Mouse (Mus musculus) left cerebral cortex, postnatal 25 days (tissue): ENCODE results near the gene Slc5a10. TPM values are rescaled to one million over a fixed set of nuclear protein-coding genes. Genes with fewer than 3 reads are reported as not detected.
A peak's percentile ranks its signal among the peaks of the same experiment; 100 is the strongest.
"Not testable (repeated sequence)": the region's sequence is repeated elsewhere in the genome, so short reads cannot be mapped to it uniquely, and the experiment has no call there.

Experiments
- DNase-seq, 2 experiments: peaks; one replicate each; pipeline ENCODE4 v3.0.0; 2022; ENCODE audit warnings: low spot score in 2 of 2, mixed read lengths in 1 of 2
- intact Hi-C: fragments of 180-260 bp; cut with DNase I; formaldehyde crosslinking; loops from one replicate; pipeline ENCODE4 v1.15.1; 2025
- total RNA-seq, 2 experiments: library from RNA; stranded (reverse); gene quantifications; 2 replicates each; pipeline ENCODE4 v1.2.3; 2021

Gene Slc5a10
- total RNA-seq, 2 experiments from 2014 or later = 0.21 to 0.23 TPM

DNA sequence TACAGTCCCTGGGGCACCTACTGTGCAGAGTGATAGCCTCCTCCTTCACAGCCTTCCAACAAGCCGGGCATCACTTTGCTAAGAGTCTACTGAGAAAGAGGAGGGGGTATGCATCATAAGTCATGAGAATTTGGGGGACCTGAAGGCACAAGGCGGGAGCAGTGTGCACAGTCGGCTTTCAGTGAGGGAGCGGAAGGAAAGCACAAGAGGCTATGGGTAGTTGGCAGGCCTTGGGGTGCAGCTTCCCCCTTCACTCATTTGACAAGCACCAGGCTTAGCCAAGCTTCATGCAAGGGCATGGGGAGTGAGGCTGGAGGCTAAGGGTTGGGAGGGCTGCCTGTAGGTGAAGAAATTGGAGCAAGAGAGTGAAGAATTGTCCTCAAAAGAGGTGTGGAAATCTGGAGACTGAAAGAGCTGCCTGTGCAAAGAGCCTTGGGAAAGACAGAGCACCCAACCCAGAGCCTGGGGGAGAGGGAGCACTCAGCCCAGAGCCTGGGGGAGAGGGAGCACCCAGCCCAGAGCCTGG is 65.8 kb downstream of the Slc5a10 start:
- no peak for DNase-seq
- intact Hi-C loops = no loop called here

- DNase-seq = no peak
- intact Hi-C loops = no loop called here
Measured at GRCm38 (mm10) chr11:61653568-61653967, 67.1 kb downstream of the Slc5a10 start.

DNA sequence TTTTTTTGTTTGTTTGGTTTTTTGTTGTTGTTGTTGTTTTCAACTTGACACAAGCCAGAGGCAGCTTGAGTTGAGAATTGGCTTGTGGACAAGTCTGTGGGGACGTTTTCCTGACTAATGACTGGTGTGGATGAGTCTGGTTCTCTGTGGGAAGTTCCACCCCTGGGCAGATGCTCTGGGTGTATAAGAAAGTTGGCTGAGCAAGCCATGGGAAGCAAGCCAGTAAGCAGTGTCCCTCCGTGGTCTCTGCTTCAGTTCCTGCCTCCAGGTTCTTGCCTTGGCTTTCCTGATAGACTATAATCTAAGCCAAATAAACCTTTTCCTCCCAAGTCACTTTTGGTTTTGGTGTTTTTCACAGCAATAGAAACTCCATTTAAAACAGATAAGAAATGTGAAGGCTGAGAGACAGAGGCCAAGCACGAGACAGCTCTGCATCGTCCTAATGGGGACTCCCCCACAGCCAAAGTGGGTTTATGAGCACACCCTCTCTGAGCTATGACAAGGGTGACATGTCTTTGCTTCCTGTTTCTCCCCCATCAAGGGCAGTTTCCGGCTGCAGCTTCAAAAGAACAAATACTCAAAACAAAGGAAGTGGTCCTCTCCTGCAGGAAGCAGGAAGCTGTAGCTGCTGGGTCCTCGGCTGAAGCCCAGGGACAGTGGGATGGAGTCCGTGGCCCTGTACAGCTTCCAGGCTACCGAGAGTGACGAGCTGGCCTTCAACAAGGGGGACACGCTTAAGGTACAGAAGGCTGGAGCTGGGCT is 67.8 kb downstream of the Slc5a10 start, which contains the start of gene Grap:
TSS of gene Grap (plus strand) at position 580 of the 762 bp plus-strand sequence.
- intact Hi-C loops = no loop called here
- DNase-seq = no peak

DNA sequence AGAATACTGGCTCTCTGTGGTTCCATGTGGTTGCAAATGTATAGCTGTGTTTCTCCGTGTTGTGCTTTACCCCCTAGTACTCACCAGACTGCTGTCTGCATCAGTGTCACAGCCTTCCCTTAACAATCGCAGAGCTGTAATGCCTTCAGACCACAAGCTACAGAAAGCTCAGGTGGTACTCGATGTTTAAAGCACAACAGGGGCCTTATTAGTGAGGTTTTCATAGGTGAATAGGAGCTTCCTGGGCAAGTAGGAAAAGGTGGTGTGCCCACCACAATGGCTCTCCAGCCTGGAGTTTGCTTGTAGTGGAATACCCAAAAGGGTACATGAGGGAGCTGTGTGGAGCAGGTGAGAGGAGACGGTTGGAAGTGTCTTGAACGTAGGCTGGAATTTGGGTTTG is 68.4 kb downstream of the Slc5a10 start:
- DNase-seq = no peak
- intact Hi-C loops = no loop called here

DNA sequence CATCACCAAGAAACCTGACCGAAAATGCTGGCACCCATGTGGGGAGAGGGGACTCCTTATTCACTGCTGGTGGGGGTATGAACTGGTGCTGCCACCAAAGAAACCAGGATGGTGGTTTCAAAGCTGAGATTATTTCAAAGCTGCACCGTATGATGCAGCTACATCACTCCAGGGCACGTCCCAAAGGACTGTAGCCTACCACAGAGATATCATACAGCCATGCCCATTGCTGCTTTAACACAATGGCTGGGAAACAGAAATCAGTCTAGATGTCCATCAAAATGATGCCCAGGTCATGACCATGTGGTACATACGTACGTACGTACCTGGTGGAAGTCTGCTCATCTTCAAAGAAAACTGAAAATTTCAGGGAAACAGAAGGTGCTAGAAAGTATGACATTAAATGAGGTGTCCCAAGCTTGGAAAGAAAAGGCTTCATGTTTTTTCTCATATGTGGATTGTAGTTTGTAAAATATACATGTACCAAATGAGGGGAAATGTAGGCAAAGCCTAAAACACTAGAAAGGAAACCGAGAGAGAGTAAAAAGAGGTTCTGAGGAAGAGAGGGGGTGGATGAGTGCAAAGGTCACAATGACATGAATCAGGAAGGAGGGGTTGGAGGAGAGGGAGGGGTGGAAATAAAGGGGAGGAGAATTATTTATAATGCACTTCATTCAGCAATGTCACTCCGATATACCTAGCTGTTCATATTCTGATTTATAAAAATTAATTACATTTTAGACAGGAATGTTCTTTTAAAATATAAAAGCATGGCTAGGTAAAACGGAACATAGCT is 70.0 kb downstream of the Slc5a10 start:
- intact Hi-C loops = no loop called here
- no peak for DNase-seq

DNA sequence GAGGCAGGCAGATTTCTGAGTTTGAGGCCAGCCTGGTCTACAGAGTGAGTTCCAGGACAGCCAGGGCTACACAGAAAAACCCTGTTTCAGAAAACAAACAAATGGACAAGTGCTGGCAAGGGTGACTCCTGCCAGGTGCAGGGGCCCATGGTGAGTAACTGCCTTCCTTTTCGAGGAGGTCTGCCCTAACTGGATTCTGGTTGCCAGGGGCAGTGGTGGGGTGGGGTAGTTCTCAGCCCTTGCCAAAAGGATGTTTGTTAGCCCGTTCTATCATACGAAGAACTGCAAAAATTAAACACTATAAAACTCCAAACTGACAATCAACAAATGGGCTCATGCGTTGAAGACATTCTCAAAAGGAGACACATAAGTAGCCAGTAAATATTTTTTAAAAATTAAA is 71.0 kb downstream of the Slc5a10 start:
- DNase-seq = no peak
- intact Hi-C loops = no loop called here

- DNase-seq = no peak
- intact Hi-C loops = no loop called here
Measured at GRCm38 (mm10) chr11:61649163-61649580, 71.5 kb downstream of the Slc5a10 start.

DNA sequence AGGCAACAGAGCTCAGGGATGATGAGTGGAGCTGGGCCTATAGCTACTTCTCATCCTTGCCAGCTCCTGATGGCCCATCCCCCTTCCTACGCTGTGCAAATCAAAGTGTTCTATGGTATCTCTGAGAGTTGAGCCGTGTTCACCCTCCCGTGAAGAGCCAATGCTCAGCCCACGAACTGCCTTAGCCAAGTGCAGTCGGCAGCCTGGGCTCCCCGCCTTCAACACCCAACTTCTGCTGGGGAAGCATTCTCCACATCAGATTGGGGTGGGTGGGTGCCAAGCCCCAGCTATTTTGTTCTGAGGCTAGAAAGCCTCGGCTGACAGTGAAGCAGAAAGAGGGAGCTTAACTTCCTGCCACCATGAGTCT is 71.9 kb downstream of the Slc5a10 start:
- intact Hi-C loops = no loop called here
- DNase-seq = peak; percentile 49 to 90

GRCm38 (mm10) chr11:61647956-61648748 is 72.5 kb downstream of the Slc5a10 start:
- peak in 1 of 2 experiments; percentile 13 for DNase-seq

DNA sequence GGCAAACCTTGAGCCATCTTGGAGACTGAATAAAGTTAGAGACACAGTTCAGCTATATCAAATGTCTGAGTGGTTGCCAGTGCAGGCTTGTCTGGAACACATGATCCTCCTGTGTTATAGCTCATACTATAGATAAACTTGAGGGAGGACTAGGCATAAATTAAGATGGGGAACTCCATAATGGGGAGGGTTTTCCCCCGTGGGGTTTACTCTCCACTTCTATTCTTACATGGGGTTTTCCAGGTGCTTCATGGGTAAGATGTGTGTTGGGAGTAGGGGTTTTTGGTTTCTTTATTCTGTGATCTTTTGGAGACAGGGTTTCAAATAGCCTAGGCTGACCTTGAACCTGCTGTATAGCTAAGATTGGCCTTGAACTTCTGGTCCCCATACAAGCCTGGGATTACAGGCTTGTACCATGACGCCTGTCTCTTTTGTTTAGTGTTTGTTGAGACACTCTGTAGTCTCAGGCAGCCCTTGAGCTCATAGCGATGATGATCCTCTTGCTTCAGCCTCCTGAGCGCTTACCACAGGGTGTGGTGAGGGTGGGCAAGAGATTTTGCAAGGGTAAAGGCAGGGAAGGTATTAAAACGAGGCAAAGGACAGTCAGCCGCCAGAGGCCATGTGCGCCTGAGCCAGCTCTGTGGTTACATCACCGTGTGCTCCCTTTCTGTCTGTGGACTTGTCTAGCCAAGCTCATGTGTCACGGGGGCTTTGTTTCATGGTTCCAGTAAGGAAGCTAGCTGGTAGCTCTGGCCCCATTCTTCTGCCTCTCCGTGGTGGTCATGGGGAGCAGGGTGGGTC is 73.3 kb downstream of the Slc5a10 start:
- intact Hi-C loops = no loop called here
- DNase-seq = no peak

More at GRCm38 (mm10) chr11:61647956-61648748, 72.5 kb downstream of the Slc5a10 start:
- intact Hi-C loops = no loop called here

DNA sequence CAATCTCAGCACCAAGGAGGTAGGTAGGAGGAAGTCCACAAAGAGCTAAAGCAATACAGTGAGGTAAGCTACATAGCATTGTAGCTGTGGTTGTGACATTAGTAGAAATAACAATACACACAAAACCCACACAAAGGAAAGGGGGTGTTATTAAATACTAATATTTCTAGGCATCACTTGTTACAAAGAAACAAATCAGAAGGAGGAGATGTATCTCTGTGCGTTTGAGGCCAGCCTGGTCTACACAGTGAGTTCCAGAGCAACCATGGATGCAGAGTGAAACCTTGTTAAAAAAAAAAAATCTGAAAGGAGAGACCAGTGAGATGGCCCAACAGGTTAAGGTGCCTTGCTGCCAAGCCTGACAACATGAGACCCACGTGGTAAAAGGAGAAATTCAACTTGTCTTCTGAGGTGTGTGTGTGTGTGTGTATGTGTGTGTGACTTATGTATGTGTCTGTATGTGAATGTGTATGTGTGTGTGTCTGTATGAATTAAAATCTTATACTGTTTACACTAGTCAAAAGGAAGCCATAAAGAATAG is 74.1 kb downstream of the Slc5a10 start:
- intact Hi-C loops = no loop called here
- DNase-seq = no peak

DNA sequence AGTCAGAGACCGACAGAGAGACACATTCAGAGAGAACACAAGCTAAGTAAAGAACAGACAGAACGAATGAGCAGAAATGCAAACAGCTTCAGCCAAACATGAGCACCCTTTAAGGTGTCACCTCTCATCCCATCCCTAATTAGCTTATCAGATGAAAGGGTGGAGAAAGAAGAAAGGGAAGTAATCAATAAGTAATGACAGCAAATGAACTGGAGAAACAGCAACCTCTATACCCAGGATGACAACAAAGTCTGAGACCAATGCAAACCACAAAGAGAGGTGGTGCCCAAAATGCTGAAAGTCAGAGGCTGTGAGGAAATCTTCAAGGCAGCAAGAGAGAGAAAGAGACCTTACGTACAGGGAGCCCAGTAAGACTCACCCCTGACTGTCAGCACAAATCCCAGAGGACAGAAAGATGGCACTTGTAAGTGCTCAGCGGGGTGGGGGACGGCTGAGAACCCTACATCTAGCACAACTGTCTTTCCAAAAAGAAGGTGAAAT is 75.2 kb downstream of the Slc5a10 start:
- no peak for DNase-seq
- intact Hi-C loops = no loop called here

GRCm38 (mm10) chr11:61644576-61645326 is 75.9 kb downstream of the Slc5a10 start:
- intact Hi-C loops = no loop called here
- peak; percentile 56 to 88 for DNase-seq

DNA sequence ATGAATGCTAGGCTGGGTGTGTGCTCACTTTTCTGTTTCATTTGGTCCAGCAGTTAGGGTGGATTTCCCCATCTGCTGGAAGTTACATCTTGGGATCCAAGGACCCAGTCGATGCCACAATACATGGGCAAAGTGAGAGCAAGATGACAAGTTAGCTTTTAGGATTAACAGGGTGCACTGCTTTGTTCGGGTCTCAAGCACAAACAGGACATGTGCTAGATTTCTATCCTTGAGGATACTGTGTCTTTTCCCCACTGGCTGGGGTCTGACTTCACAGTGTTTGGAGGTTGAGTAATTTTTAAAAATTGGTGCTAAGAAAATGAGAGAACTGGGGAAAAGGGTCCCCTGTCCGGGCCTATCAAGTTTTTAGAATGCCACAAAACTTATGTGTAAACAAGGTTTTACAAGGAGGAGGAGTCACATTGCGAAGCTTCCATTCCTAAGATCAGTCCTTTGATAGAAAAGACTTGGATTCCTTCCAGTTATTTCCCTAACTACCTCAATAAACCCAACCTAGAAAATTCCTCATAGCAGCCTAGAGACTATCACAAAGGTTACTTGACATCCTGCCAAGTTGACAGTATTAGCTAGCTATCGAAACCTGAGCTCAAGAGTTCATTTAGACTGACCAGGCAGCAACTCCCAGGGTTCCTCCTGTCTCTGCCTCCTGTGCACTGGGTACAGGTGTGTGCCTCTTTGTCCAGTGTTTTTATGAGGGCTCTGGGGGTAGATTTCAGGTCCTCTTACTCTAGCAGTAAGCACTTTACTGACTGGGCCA is 77.3 kb downstream of the Slc5a10 start:
- intact Hi-C loops = no loop called here
- no peak for DNase-seq

DNA sequence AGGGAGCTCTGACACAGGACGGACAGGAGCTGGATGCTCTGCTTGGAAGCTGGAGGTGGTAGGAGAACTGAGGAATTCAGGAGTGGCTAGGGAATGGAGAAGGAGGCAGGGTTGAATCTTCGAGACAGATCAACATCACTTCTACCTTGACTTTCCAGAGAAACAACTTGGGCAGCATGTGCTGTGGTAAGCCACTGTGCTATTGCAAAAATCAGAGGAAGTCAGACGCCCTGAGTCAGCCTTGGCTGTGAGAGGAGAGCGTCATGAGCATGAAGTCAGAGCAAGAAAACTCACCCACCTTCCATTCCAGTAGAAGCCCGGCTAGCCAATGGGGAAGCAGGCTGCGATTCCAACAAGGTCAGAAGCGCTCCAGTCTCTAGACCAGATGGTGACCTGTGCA is 78.5 kb downstream of the Slc5a10 start:
- intact Hi-C loops = no loop called here
- DNase-seq = no peak

DNA sequence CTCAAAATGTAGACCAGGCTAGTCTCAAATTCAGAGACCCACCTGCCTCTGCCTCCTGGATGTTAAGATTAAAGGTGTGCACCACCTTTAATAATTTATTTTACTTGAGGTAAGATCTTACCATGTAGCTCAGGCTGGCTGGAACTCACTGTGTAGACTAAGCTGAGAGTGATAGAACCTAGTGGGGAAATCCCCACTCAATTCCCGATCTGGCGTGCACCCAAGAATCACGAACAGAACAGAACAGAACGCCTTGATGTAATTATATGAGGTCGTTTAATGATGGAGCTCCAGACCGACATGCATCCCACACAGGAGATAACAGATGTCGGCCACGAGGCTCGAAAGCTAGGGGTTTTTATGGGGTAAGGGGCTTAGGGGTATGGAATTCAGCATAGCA is 80.0 kb downstream of the Slc5a10 start:
- intact Hi-C loops, DNase-seq: not testable (repeated sequence)

GRCm38 (mm10) chr11:61639601-61640177 is 80.9 kb downstream of the Slc5a10 start:
- DNase-seq = no peak
- intact Hi-C loops = no loop called here
